Mouse (Mus musculus) intestine, postnatal 0 days (tissue): Measurements from ENCODE around the gene Ube2l3. TPM values are rescaled to one million over a fixed set of nuclear protein-coding genes. Genes with fewer than 3 reads are reported as not detected.

Source experiments
- ATAC-seq: fragments of 200-750 bp; cut with Nextera tagmentation; 2 replicates; pipeline ENCODE4 v1.8.0; 2017; ENCODE audit warnings: mild to moderate bottlenecking, moderate TSS enrichment, moderate library complexity
- H3K27ac ChIP-seq: fragments of 300-500 bp; sonication (generic); 2 replicates; pipeline ENCODE4 v1.5.1; 2014; ENCODE audit warnings: mild to moderate bottlenecking, low read depth, low read length, moderate library complexity
- H3K27me3 ChIP-seq: fragments of 300-500 bp; sonication (generic); replicated peaks from 2 replicates; pipeline ENCODE4 v1.6.1; 2014; ENCODE audit warnings: low read length, mixed read lengths; ENCODE audit not compliant: control insufficient read depth, insufficient read depth
- H3K36me3 ChIP-seq: fragments of 300-500 bp; sonication (generic); 2 replicates; pipeline ENCODE4 v1.6.1; 2014; ENCODE audit warnings: mild to moderate bottlenecking, moderate library complexity; ENCODE audit not compliant: control insufficient read depth, insufficient read depth
- H3K4me1 ChIP-seq: fragments of 300-500 bp; sonication (generic); replicated peaks from 2 replicates; pipeline ENCODE4 v1.6.1; 2014; ENCODE audit warnings: antibody characterized with exemption, low read length, mixed read lengths; ENCODE audit not compliant: control insufficient read depth, insufficient read depth
- H3K4me2 ChIP-seq: fragments of 300-500 bp; sonication (generic); replicated peaks from 2 replicates; pipeline ENCODE4 v1.6.1; 2014; ENCODE audit warnings: low read depth, mild to moderate bottlenecking, moderate library complexity
- H3K4me3 ChIP-seq: fragments of 300-500 bp; sonication (generic); 2 replicates; pipeline ENCODE4 v1.5.1; 2014; ENCODE audit warnings: low read depth, low read length
- H3K9ac ChIP-seq: fragments of 300-500 bp; sonication (generic); 2 replicates; pipeline ENCODE4 v1.6.1; 2014; ENCODE audit warnings: mild to moderate bottlenecking, low read depth, low read length
- H3K9me3 ChIP-seq: fragments of 300-500 bp; sonication (generic); 2 replicates; pipeline ENCODE4 v1.6.1; 2016; ENCODE audit warnings: mixed run types; ENCODE audit not compliant: control insufficient read depth
- CTCF ChIP-seq: sonication (generic); IDR thresholded peaks from 2 replicates; pipeline ENCODE4 v1.5.1; 2016; ENCODE audit warnings: low read depth, mild to moderate bottlenecking, control low read depth, antibody characterized with exemption, moderate library complexity
- WGBS: fragments of 180-500 bp; shearing (Covaris S2); extraction: QIAGEN DNeasy Blood & Tissue Kit; methylation state at CpG from one replicate; pipeline ENCODE4 v1.1.7; 2014; 5-methylcytosine and 5-hydroxymethylcytosine counted together
- polyA plus RNA-seq: library from polyadenylated mRNA; unstranded; fragments of >200 nt; fragmentation: Nextera tagmentation; extraction: Ambion mirVana; gene quantifications from 2 replicates; pipeline ENCODE4 v1.2.1, GENCODE M21; 2015

Gene Ube2l3
- polyA plus RNA-seq, 1 experiment from 2014 or later = 319 TPM

- no peak overlapping the region for H3K9ac ChIP-seq
- ATAC-seq = no peak
- peaks cover 34% of the 10 kb centered on the region for H3K4me1 ChIP-seq
Observed at GRCm38 (mm10) chr16:17239409-17239808, 37.0 kb upstream of the Ube2l3 start.

GRCm38 (mm10) chr16:17237634-17238033 is 35.2 kb upstream of the Ube2l3 start:
- Histone ChIP-seq H3K9ac (no peak overlapping the region), H3K4me1 (peaks cover 32% of the 10 kb centered on the region), H3K4me3 (no peak overlapping the region), H3K36me3 (no peaks in the 10 kb centered on the region), H3K27me3 (no peaks in the 10 kb centered on the region), H3K27ac (no peak overlapping the region), H3K4me2 (no peak overlapping the region), H3K9me3 (no peaks in the 10 kb centered on the region)
- no peak for TF ChIP-seq CTCF
- 45% methylated on average over 3 of the region's 3 CpGs for WGBS
- no peak for ATAC-seq

More at GRCm38 (mm10) chr16:17239409-17239808, 37.0 kb upstream of the Ube2l3 start:
- H3K4me3 ChIP-seq = no peak overlapping the region
- 33% methylated on average over 2 of the region's 2 CpGs for WGBS
- no peak for TF ChIP-seq CTCF
- no peak overlapping the region for H3K4me2 ChIP-seq
- no peaks in the 10 kb centered on the region for H3K27me3 ChIP-seq
- H3K27ac ChIP-seq = no peak overlapping the region
- H3K36me3 ChIP-seq = no peaks in the 10 kb centered on the region
- H3K9me3 ChIP-seq = no peaks in the 10 kb centered on the region

- H3K9ac ChIP-seq = 0 out of 2 replicates have a peak overlapping the region, but pooled peaks have one; percentile 94
- H3K27ac ChIP-seq = peak overlapping the region; percentile 29
- H3K36me3 ChIP-seq = no peaks in the 10 kb centered on the region
- H3K4me3 ChIP-seq = peak overlapping the region; percentile 86
- peaks cover 28% of the 10 kb centered on the region for H3K4me1 ChIP-seq
- peak overlapping the region; percentile 98 for H3K4me2 ChIP-seq
- TF ChIP-seq CTCF = no peak
- H3K27me3 ChIP-seq = no peaks in the 10 kb centered on the region
- WGBS = 15% methylated on average over 9 of the region's 9 CpGs
- H3K9me3 ChIP-seq = no peaks in the 10 kb centered on the region
- ATAC-seq = no peak
Observed at GRCm38 (mm10) chr16:17234916-17235665, 32.6 kb upstream of the Ube2l3 start.

GRCm38 (mm10) chr16:17234499-17234895 is 32.0 kb upstream of the Ube2l3 start:
- Histone ChIP-seq H3K27ac (peak overlapping the region; percentile 88; the same call in 1 of the 2 replicates), H3K36me3 (no peaks in the 10 kb centered on the region), H3K4me2 (peak overlapping the region; percentile 98), H3K27me3 (no peaks in the 10 kb centered on the region), H3K9ac (peak overlapping the region; percentile 94), H3K4me1 (peaks cover 22% of the 10 kb centered on the region), H3K9me3 (no peaks in the 10 kb centered on the region), H3K4me3 (peak overlapping the region; percentile 86)
- TF ChIP-seq CTCF = no peak
- no peak for ATAC-seq
- 4% methylated on average over 12 of the region's 12 CpGs for WGBS

GRCm38 (mm10) chr16:17233702-17234498 is 31.5 kb upstream of the Ube2l3 start:
- WGBS = under 1% methylated on average over 61 of the region's 62 CpGs
- no peak for TF ChIP-seq CTCF
- Histone ChIP-seq H3K27ac (peak overlapping the region; percentile 88), H3K9ac (peak overlapping the region; percentile 94), H3K9me3 (no peaks in the 10 kb centered on the region), H3K36me3 (no peaks in the 10 kb centered on the region), H3K4me3 (peak overlapping the region; percentile 86), H3K4me1 (peaks cover 19% of the 10 kb centered on the region), H3K27me3 (no peaks in the 10 kb centered on the region), H3K4me2 (peak overlapping the region; percentile 98)
- ATAC-seq = peak; percentile 46
